Mouse (Mus musculus): Measurements from ENCODE around the gene Mdp1. TPM values are rescaled to one million over a fixed set of nuclear protein-coding genes. Genes with fewer than 3 reads are reported as not detected.

Mdp1 gene
- total RNA-seq (2023): 34.6 TPM

DNA sequence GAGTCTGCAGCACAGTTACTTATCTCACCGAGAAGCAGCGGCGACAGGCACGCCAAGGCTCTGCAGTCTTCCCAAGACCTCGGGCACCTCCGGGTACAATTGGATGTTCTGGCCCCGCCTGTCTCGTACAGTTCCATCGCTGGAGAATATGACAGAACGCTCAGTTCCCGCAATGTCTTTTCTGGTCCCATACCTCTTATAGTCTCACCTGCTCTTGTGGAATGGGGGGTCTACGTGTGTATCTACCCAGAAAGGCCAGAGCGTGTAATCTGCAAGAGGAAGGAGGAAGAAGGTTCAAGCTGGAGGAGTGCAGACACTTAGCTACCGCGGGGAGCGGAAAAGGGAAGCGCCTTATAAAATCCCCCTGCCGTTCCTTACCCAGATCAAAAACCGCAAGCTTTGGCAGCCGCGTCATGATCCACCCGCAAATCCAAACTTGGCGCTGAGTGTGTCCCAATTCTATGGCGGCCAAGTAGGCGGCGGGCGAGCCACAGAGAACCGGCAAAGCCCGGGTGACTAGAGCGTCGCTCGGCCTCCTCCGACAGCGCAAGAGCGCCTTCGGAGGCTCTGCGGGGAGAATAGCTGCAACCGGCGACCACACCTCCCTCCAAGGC, at the start of gene Mdp1:
Mdp1 (minus strand) TSS at position 549 of the 614 bp plus-strand sequence.

GRCm38 (mm10) chr14:55681160-55682117, 21.1 kb upstream of the Mdp1 start, which contains the start of gene Tinf2:
Gene Tinf2, minus strand, starts transcription at chr14:55681820.

DNA sequence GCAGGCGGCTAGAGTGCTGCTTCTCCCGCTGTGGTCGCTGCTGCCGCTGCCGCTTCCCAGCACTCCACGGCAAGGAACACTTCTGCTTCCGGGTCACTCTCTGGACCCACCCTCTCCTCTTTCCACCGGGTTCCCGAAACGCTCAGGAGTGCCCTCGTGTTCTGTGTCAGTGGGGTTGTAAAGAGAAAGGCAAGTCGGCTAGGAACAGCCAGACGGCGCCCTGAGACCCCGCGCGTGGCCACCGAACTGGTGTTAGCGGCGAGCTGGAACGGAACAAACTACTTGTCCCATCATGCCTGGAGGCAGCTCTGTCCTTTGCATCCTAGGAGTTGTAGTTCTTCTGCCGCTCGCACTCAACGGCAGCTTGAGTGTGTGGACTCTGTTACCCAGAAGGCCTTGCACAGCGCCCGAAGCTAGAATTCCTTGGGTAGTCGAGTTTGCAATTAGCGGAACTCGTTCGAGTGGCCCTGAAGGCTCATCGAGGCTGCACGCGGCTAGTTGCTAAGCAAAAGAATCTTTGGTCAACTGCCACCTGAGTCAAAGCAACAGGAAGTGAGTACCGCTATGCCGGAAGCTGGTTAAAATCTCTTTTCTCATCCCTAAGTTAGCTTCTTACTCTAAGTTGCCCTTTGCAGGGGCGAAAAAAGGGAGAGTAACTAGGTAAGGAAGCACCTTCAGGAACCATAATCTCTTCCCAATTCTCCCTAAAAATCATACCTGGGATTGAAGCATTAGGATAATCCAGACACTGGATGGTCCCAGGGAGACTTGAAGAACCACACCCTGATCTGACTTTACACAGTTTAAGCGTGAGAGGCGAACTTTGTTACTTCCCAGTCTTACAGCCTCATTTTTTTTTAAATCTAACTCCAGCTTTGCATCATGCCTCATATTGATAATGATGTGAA, 11.8 kb upstream of the Mdp1 start, which contains the start of the genes Gmpr2 and Nedd8:
Gmpr2 (plus strand) TSS at position 109 of the 908 bp plus-strand sequence.
Nedd8 (minus strand) TSS at position 292 of the 908 bp plus-strand sequence.

DNA sequence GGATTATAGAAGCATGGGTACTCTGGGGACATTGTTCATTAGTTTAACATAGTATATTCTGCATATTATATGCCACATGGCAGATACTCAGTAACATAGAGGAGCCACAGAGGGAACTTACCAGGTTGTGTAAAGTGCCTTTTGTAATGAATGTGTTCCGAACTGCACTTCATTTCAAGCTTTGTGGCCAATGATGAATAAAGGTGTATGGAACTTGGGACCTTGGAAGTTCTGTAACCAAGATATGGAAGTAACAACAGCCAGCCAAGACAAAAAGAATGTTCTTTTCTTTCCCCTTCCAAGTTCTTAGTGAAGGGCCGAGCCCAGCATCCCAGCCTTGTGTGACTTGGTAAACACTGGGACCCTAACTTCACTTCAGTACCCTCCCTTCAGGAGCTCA, 10.4 kb downstream of the Mdp1 start, which contains the start of gene Tssk4:
Tssk4 (plus strand) TSS at position 301 of the 400 bp plus-strand sequence.

DNA sequence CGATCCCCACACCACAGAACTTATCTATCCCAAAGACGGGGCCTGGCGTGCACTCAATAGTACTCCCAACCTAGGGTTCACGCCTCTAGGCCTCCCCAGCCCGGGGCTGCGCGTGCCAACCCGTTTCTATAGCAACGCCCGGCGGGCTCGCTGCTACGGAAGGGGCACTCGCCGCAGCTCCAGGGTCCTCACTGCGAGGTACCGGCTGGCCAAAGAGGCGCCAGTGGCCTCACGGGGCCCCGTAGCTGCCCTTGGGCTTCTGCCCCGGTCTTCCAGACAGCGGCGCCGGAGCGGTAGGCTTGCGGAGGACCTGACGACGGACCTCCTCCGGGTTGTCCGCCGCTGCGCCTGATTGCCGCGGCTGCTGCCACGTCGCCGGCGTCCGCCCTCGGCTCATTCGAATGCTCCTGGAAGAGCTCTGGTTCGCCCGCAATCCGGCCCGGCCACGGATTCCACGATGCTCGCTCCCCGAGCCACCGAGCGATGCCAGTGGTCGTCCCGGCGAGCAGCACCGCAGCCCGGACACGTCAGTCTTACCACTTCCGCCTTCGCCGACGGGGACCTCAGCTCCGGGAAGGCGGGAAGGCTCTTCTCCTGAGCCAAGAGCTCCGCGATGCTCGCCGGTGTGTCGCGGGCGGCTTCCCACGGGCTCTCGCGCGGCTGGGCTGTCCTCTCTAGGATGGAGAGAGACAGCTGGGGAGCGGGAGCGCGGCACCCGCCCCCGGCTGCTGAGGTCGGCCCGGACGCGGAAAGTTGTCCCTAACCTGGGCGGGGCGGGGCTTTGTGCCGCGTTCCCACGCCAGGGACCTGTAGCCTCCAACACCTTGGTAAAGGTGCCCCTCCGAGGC, 17.0 kb downstream of the Mdp1 start, which contains the start of gene Tm9sf1:
Tm9sf1 (minus strand) TSS at position 747 of the 848 bp plus-strand sequence.

GRCm38 (mm10) chr14:55637795-55638194, 22.5 kb downstream of the Mdp1 start, which contains the start of gene Gm49378:
Gene Gm49378, minus strand, starts transcription at chr14:55637895.

DNA sequence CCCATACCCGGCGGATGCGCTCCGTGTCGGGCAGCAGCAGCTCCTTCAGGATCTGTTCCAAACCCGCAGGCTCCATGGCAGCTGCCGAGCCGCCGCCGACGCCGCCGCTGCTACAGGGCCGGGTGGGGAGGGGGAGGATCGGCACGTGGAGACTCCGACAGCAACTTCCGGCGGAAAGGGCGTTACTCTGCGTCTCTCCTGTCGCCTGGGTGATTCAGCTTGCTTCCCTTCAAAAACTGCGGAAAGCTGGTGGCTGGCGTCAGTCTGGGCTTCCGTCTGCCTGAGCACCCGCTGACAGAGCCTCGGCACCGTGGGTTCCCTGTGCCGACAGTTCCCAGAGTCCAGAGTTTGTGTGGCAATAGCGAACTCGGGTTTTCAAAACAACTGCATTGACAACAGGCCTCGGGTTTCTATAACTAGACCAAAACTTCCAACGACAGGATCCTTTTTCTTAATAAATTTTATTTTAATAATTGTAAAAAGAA, 24.7 kb downstream of the Mdp1 start, which contains the start of gene Ipo4:
Ipo4 (minus strand) TSS at position 435 of the 485 bp plus-strand sequence.

DNA sequence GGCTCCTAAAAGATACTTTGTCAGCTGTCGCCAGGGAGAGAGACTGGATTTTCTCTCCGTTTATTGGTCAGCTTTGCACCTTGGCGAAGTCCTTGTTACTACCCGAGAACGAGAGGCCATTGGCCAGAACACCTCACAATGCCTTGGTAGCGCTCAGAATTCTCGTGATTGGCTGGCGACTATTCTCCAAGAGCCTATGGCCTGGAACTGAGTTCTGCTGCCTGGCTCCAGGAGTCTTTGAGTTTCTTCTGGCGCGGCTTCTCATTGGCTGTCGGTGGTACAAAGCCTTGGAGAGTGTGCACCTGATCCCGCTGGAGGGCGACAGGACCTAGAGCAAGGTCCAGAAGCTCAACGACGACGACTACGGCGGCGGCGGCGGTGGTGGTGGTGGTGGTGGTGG, 42.5 kb downstream of the Mdp1 start, which contains the start of gene Rec8:
Rec8 (plus strand) TSS at position 216 of the 400 bp plus-strand sequence.

Other genes starting within 250 kb of the Mdp1 start
- 19.3 TPM for gene Dhrs4, start 181.8 kb downstream of the Mdp1 start, total RNA-seq (2023)
- gene Carmil3, start 169.9 kb downstream of the Mdp1 start, total RNA-seq (2023): 1.2 TPM
- not detected for gene Cpne6, start 150.1 kb downstream of the Mdp1 start, total RNA-seq (2023)
- not detected for gene Nrl, start 135.5 kb downstream of the Mdp1 start, total RNA-seq (2023)
- 16.6 TPM for gene Pck2, start 120.2 kb downstream of the Mdp1 start, total RNA-seq (2023)
- 83.2 TPM for gene Dcaf11, start 100.5 kb downstream of the Mdp1 start, total RNA-seq (2023)
- gene A730061H03Rik, start 100.1 kb downstream of the Mdp1 start, total RNA-seq (2023): 5.8 TPM
- not detected for gene Fitm1, start 84.9 kb downstream of the Mdp1 start, total RNA-seq (2023)
- 254 TPM for gene Psme1, start 82.4 kb downstream of the Mdp1 start, total RNA-seq (2023)
- 10.6 TPM for gene Emc9, start 75.2 kb downstream of the Mdp1 start, total RNA-seq (2023)
- gene Psme2, start 69.4 kb downstream of the Mdp1 start, total RNA-seq (2023): 367 TPM
- 55.8 TPM for gene Rnf31, start 68.8 kb downstream of the Mdp1 start, total RNA-seq (2023)
- 97.6 TPM for gene Irf9, start 56.9 kb downstream of the Mdp1 start, total RNA-seq (2023)
- gene Rec8, start 42.5 kb downstream of the Mdp1 start, total RNA-seq (2023): 1.8 TPM
- 63.6 TPM for gene Ipo4, start 24.6 kb downstream of the Mdp1 start, total RNA-seq (2023)
- gene Gm49378, start 22.6 kb downstream of the Mdp1 start, total RNA-seq (2023): 2.5 TPM
- 41.9 TPM for gene Tm9sf1, start 16.7 kb downstream of the Mdp1 start, total RNA-seq (2023)
- 2.6 TPM for gene Tssk4, start 10.3 kb downstream of the Mdp1 start, total RNA-seq (2023)
- gene Gmpr2, start 11.4 kb upstream of the Mdp1 start, total RNA-seq (2023): 17.4 TPM
- 119 TPM for gene Nedd8, start 11.6 kb upstream of the Mdp1 start, total RNA-seq (2023)
- gene Tinf2, start 21.3 kb upstream of the Mdp1 start, total RNA-seq (2023): 117 TPM
- gene Tgm1, start 53.4 kb upstream of the Mdp1 start, total RNA-seq (2023): 2.0 TPM
- gene Rabggta, start 61.8 kb upstream of the Mdp1 start, total RNA-seq (2023): 84.1 TPM
- 16.3 TPM for gene Dhrs1, start 85.2 kb upstream of the Mdp1 start, total RNA-seq (2023)
- gene Nop9, start 85.2 kb upstream of the Mdp1 start, total RNA-seq (2023): 28.8 TPM
- not detected for gene Cideb, start 98.0 kb upstream of the Mdp1 start, total RNA-seq (2023)
- not detected for gene Ltb4r2, start 100.9 kb upstream of the Mdp1 start, total RNA-seq (2023)
- not detected for gene Ltb4r1, start 105.5 kb upstream of the Mdp1 start, total RNA-seq (2023)
- gene Adcy4, start 123.6 kb upstream of the Mdp1 start, total RNA-seq (2023): not detected
- 56.5 TPM for gene Ripk3, start 128.4 kb upstream of the Mdp1 start, total RNA-seq (2023)
- gene Nfatc4, start 162.6 kb upstream of the Mdp1 start, total RNA-seq (2023): not detected
- gene Nynrin, start 193.5 kb upstream of the Mdp1 start, total RNA-seq (2023): 0.50 TPM
- not detected for gene Cbln3, start 223.9 kb upstream of the Mdp1 start, total RNA-seq (2023)
- 65.3 TPM for gene Khnyn, start 224.4 kb upstream of the Mdp1 start, total RNA-seq (2023)
- gene Sdr39u1, start 239.8 kb upstream of the Mdp1 start, total RNA-seq (2023): 28.6 TPM

All from CD4-positive naive resting alpha-beta T cell, adult 76 days (primary cell).